Comparison of ENCODE assay signal across 8 mouse cellular contexts in genomic region chr5:116453401-116453851, GRCm38 (mm10). TPM values are rescaled to one million over a fixed set of nuclear protein-coding genes. Genes with fewer than 3 reads are reported as not detected.
DNase-seq lines count a peak whose midpoint lies in the region; ATAC-seq lines count a peak whose summit lies in the region.

No protein-coding gene starts in this region.

- no peaks in the 10 kb centered on the region for H3K4me1 ChIP-seq in kidney, embryonic 14.5 days (ENCODE audit: control insufficient read depth, insufficient read depth, low read length)

- no peaks in the 10 kb centered on the region for H3K9me3 ChIP-seq in kidney, embryonic 14.5 days (ENCODE audit: control insufficient read depth, low read length)

- peak; percentile 30 for DNase-seq in right cerebral cortex, adult 18-20 months
- DNase-seq in right cerebral cortex, postnatal 36 days (ENCODE audit: low spot score in 2 of 2), result no peak
- DNase-seq in embryo, embryonic 11.5 days (ENCODE audit: low read depth, low spot score), result peak; percentile 26
- DNase-seq in heart, adult 9 months (ENCODE audit: low spot score in 2 of 2), result peak; percentile 41 to 64
- DNase-seq in lung, adult 18-20 months, result peak; percentile 50 to 63
- peak; percentile 51 for DNase-seq in ovary, adult 18-20 months (ENCODE audit: low spot score)
- DNase-seq in spleen, postnatal 4 days (ENCODE audit: low spot score in 2 of 2), result no peak

- H3K36me3 ChIP-seq in kidney, embryonic 14.5 days (ENCODE audit: control insufficient read depth, insufficient read depth, low read length), result no peaks in the 10 kb centered on the region

- H3K4me3 ChIP-seq in kidney, embryonic 14.5 days (ENCODE audit: low read length), result peak overlapping the region; percentile 27

- under 1% methylated on average over 26 of the region's 27 CpGs for WGBS in kidney, embryonic 14.5 days

- H3K9ac ChIP-seq in kidney, embryonic 14.5 days (ENCODE audit: low read depth, low read length), result 0 out of 2 replicates have a peak overlapping the region, but pooled peaks have one; percentile 8

- H3K27ac ChIP-seq in kidney, embryonic 14.5 days (ENCODE audit: low read depth, low read length), result peak overlapping the region; percentile 43; the same call in 1 of the 2 replicates

- no peaks in the 10 kb centered on the region for H3K27me3 ChIP-seq in kidney, embryonic 14.5 days (ENCODE audit: control insufficient read depth, insufficient read depth, low read length)

- peak; percentile 40 for ATAC-seq in kidney, embryonic 14.5 days (ENCODE audit: low FRiP score, low TSS enrichment)

- peak overlapping the region; percentile 53 for H3K4me2 ChIP-seq in kidney, embryonic 14.5 days (replicated peaks; ENCODE audit: low read depth, low read length)

RNA-seq across cellular contexts. Expression of gene Hspb8, which starts 30.8 kb away (rescaled TPM):
- 2.4 and 3.0 TPM in 2 replicates for polyA plus RNA-seq in kidney, embryonic 14.5 days (2014; fragmentation: Nextera tagmentation; extraction: Ambion mirVana)

Comparison
In these comparisons a context has a peak if more than half of its experiments do, and no peak if none do; other contexts are left out.
1. DNase-seq: peak in right cerebral cortex, adult 18-20 months (single experiment), embryo, embryonic 11.5 days (single experiment), heart, adult 9 months (2 of 2), lung, adult 18-20 months (2 of 2) and ovary, adult 18-20 months (single experiment); none in right cerebral cortex, postnatal 36 days (0 of 2) and spleen, postnatal 4 days (0 of 2).